Mouse (Mus musculus) MEL (cell line): Measurements from ENCODE around the gene Ripk3. TPM values are rescaled to one million over a fixed set of nuclear protein-coding genes. Genes with fewer than 3 reads are reported as not detected.

Experiments
- DNase-seq: peaks from one replicate; pipeline ENCODE4 v3.0.0; 2011; ENCODE audit warnings: low read depth, low spot score
- H3K27ac ChIP-seq: 2 replicates; pipeline ENCODE4 v1.5.1; 2012; ENCODE audit warnings: low read depth, mild to moderate bottlenecking, control low read depth, low read length, moderate library complexity; ENCODE audit not compliant: control insufficient read depth
- H3K27me3 ChIP-seq, 2 experiments: fragments of 150-350 bp in 1 of 2; sonication (generic) in 1 of 2; 2 replicates each; pipeline ENCODE4 v1.6.1; 2012; ENCODE audit warnings: low read length in 2 of 2, mild to moderate bottlenecking in 2 of 2, improper control_type of control experiment in 1 of 2, moderate library complexity in 1 of 2; ENCODE audit not compliant: insufficient read depth in 2 of 2, control insufficient read depth in 1 of 2
- H3K36me3 ChIP-seq, 2 experiments: 2 replicates each; pipeline ENCODE4 v1.6.1; 2012 to 2014; ENCODE audit warnings: low read length in 2 of 2, improper control_type of control experiment in 1 of 2, inconsistent platforms in 1 of 2, mild to moderate bottlenecking in 1 of 2; ENCODE audit not compliant: insufficient read depth in 2 of 2, control insufficient read depth in 1 of 2
- H3K4me1 ChIP-seq, 2 experiments: fragments of 150-350 bp in 1 of 2; sonication (generic) in 1 of 2; 2 replicates each; pipeline ENCODE4 v1.6.1; 2012; ENCODE audit warnings: low read length in 2 of 2, improper control_type of control experiment in 1 of 2, mild to moderate bottlenecking in 1 of 2; ENCODE audit not compliant: insufficient read depth in 2 of 2, control insufficient read depth in 1 of 2
- H3K4me3 ChIP-seq, 2 experiments: fragments of 150-350 bp in 1 of 2; sonication (generic) in 1 of 2; 2 replicates each; pipeline ENCODE4 v1.5.1; 2012; ENCODE audit warnings: low read depth in 2 of 2, low read length in 2 of 2, mild to moderate bottlenecking in 2 of 2, moderate library complexity in 2 of 2, control low read depth in 1 of 2, improper control_type of control experiment in 1 of 2; ENCODE audit not compliant: control insufficient read depth in 1 of 2, insufficient read depth in 1 of 2
- H3K79me2 ChIP-seq: 2 replicates; pipeline ENCODE4 v1.6.1; 2012; ENCODE audit warnings: mild to moderate bottlenecking, low read length, moderate library complexity; ENCODE audit not compliant: control insufficient read depth, poor library complexity, insufficient read depth
- H3K9ac ChIP-seq: 2 replicates; pipeline ENCODE4 v1.6.1; 2012; ENCODE audit warnings: low read depth, mild to moderate bottlenecking, control low read depth, low read length, moderate library complexity; ENCODE audit not compliant: control insufficient read depth, poor library complexity, severe bottlenecking
- H3K9me3 ChIP-seq: fragments of 150-350 bp; sonication (generic); replicated peaks from 2 replicates; pipeline ENCODE4 v1.6.1; 2012; ENCODE audit warnings: mild to moderate bottlenecking, low read length, improper control_type of control experiment, moderate library complexity; ENCODE audit not compliant: insufficient read depth
- BHLHE40 ChIP-seq: IDR thresholded peaks from 2 replicates; pipeline ENCODE4 v1.6.1; 2012; ENCODE audit warnings: low read depth, mild to moderate bottlenecking, inconsistent platforms, low read length, improper control_type of control experiment, borderline replicate concordance
- CHD1 ChIP-seq: IDR thresholded peaks from 2 replicates; pipeline ENCODE4 v1.6.1; 2012; ENCODE audit warnings: low read depth, mild to moderate bottlenecking, inconsistent platforms, low read length, improper control_type of control experiment
- CHD2 ChIP-seq: IDR thresholded peaks from 2 replicates; pipeline ENCODE4 v1.6.1; 2011; ENCODE audit warnings: low read length, improper control_type of control experiment
- ELF1 ChIP-seq: IDR thresholded peaks from 2 replicates; pipeline ENCODE4 v1.6.1; 2014; ENCODE audit warnings: low read depth, mild to moderate bottlenecking, inconsistent platforms, low read length, improper control_type of control experiment, moderate library complexity
- EP300 ChIP-seq, 2 experiments: IDR thresholded peaks; 2 replicates each; pipeline ENCODE4 v1.6.1; 2011; ENCODE audit warnings: improper control_type of control experiment in 2 of 2, low read length in 2 of 2, low read depth in 1 of 2, mild to moderate bottlenecking in 1 of 2
- ETS1 ChIP-seq: IDR thresholded peaks from 2 replicates; pipeline ENCODE4 v1.6.1; 2012; ENCODE audit warnings: low read depth, mild to moderate bottlenecking, inconsistent platforms, low read length, improper control_type of control experiment, moderate library complexity
- GATA1 ChIP-seq: IDR thresholded peaks from 2 replicates; pipeline ENCODE4 v1.6.1; 2011; ENCODE audit warnings: low read depth, low read length, improper control_type of control experiment
- JUND ChIP-seq: IDR thresholded peaks from 2 replicates; pipeline ENCODE4 v1.6.1; 2011; ENCODE audit warnings: low read depth, mild to moderate bottlenecking, improper control_type of control experiment, low read length
- MAFK ChIP-seq: IDR thresholded peaks from 2 replicates; pipeline ENCODE4 v1.6.1; 2011; ENCODE audit warnings: low read depth, mild to moderate bottlenecking, low read length, improper control_type of control experiment, borderline replicate concordance
- MEF2A ChIP-seq: IDR thresholded peaks from 2 replicates; pipeline ENCODE4 v1.6.1; 2014; ENCODE audit warnings: low read depth, mild to moderate bottlenecking, inconsistent platforms, low read length, improper control_type of control experiment; ENCODE audit not compliant: poor library complexity, insufficient replicate concordance, severe bottlenecking; ENCODE audit errors: extremely low read depth
- MXI1 ChIP-seq: IDR thresholded peaks from 2 replicates; pipeline ENCODE4 v1.6.1; 2011; ENCODE audit warnings: mild to moderate bottlenecking, low read depth, low read length, improper control_type of control experiment
- MYB ChIP-seq: IDR thresholded peaks from 2 replicates; pipeline ENCODE4 v1.6.1; 2011; ENCODE audit warnings: mild to moderate bottlenecking, low read depth, low read length, improper control_type of control experiment
- MYC ChIP-seq: IDR thresholded peaks from 2 replicates; pipeline ENCODE4 v1.6.1; 2011; ENCODE audit warnings: low read depth, mild to moderate bottlenecking, low read length, improper control_type of control experiment, moderate library complexity
- NELFE ChIP-seq: IDR thresholded peaks from 2 replicates; pipeline ENCODE4 v1.6.1; 2011; ENCODE audit warnings: low read depth, low read length, improper control_type of control experiment
- NRF1 ChIP-seq: IDR thresholded peaks from 2 replicates; pipeline ENCODE4 v1.6.1; 2014; ENCODE audit warnings: low read depth, mild to moderate bottlenecking, inconsistent platforms, low read length, improper control_type of control experiment, moderate library complexity; ENCODE audit not compliant: poor library complexity, insufficient read depth, severe bottlenecking
- POLR2A ChIP-seq, 2 experiments: IDR thresholded peaks; 2 replicates each; pipeline ENCODE4 v1.6.1; 2011 to 2012; ENCODE audit warnings: low read length in 2 of 2, mild to moderate bottlenecking in 2 of 2, control low read depth in 1 of 2, improper control_type of control experiment in 1 of 2, low read depth in 1 of 2, moderate library complexity in 1 of 2; ENCODE audit not compliant: control insufficient read depth in 1 of 2, insufficient read depth in 1 of 2, poor library complexity in 1 of 2
- RCOR1 ChIP-seq: IDR thresholded peaks from 2 replicates; pipeline ENCODE4 v1.6.1; 2012; ENCODE audit warnings: low read depth, mild to moderate bottlenecking, inconsistent platforms, low read length, improper control_type of control experiment
- SIN3A ChIP-seq: IDR thresholded peaks from 2 replicates; pipeline ENCODE4 v1.6.1; 2012; ENCODE audit warnings: low read length, improper control_type of control experiment, inconsistent platforms
- TAL1 ChIP-seq: IDR thresholded peaks from 2 replicates; pipeline ENCODE4 v1.6.1; 2012; ENCODE audit warnings: mild to moderate bottlenecking, inconsistent platforms, low read length, moderate library complexity, mixed read lengths
- TCF12 ChIP-seq: IDR thresholded peaks from 2 replicates; pipeline ENCODE4 v1.6.1; 2014; ENCODE audit warnings: low read depth, mild to moderate bottlenecking, inconsistent platforms, low read length, improper control_type of control experiment, moderate library complexity
- UBTF ChIP-seq: IDR thresholded peaks from 2 replicates; pipeline ENCODE4 v1.6.1; 2012; ENCODE audit warnings: low read depth, mild to moderate bottlenecking, inconsistent platforms, low read length, improper control_type of control experiment, moderate library complexity, borderline replicate concordance; ENCODE audit not compliant: insufficient read depth
- USF1 ChIP-seq: IDR thresholded peaks from 2 replicates; pipeline ENCODE4 v1.6.1; 2014; ENCODE audit warnings: low read depth, mild to moderate bottlenecking, inconsistent platforms, low read length, improper control_type of control experiment, moderate library complexity
- ZC3H11A ChIP-seq: IDR thresholded peaks from 2 replicates; pipeline ENCODE4 v1.6.1; 2012; ENCODE audit warnings: low read depth, mild to moderate bottlenecking, inconsistent platforms, low read length, improper control_type of control experiment
- ZKSCAN1 ChIP-seq: IDR thresholded peaks from 2 replicates; pipeline ENCODE4 v1.6.1; 2012; ENCODE audit warnings: low read depth, mild to moderate bottlenecking, inconsistent platforms, low read length, improper control_type of control experiment, moderate library complexity
- ZNF384 ChIP-seq: IDR thresholded peaks from 2 replicates; pipeline ENCODE4 v1.6.1; 2012; ENCODE audit warnings: low read depth, mild to moderate bottlenecking, inconsistent platforms, low read length, improper control_type of control experiment
- polyA plus RNA-seq, 2 experiments: library from polyadenylated mRNA; stranded (reverse) in 1 of 2; unstranded in 1 of 2; fragments of >175 nt in 1 of 2; fragments of >200 nt in 1 of 2; gene quantifications; 2 replicates each; pipeline versions ENCODE4 v1.2.1 to v1.2.4; 2012; ENCODE audit warnings: low replicate concordance in 2 of 2, low read depth in 1 of 2; ENCODE audit not compliant: insufficient read length in 2 of 2, insufficient read depth in 1 of 2, missing spikeins in 1 of 2
- total RNA-seq: library from RNA; depleted of rRNA; stranded (reverse); fragments of 300-350 nt; gene quantifications from 2 replicates; pipeline ENCODE4 v1.2.3, GENCODE M21; 2012

Ripk3 gene
- total and polyA plus RNA-seq, 3 experiments = 67.1 to 124 (median 123) TPM

GRCm38 (mm10) chr14:55814885-55815284, 26.2 kb upstream of the Ripk3 start:
- Histone ChIP-seq H3K79me2 (no peaks in the 10 kb centered on the region), H3K36me3 (no peaks in the 10 kb centered on the region), H3K9me3 (no peaks in the 10 kb centered on the region), H3K27ac (no peak overlapping the region), H3K4me1 (no peaks in the 10 kb centered on the region)
- DNase-seq = no peak
- TF ChIP-seq SIN3A = no peak
- TF ChIP-seq ETS1 = no peak
- TF ChIP-seq TAL1 = no peak
- TF ChIP-seq USF1 = no peak
- TF ChIP-seq, all 39 proteins: peak for 0
- Histone ChIP-seq H3K27me3 (peaks cover 0 to 2% of the 10 kb centered on the region in 2 experiments; a peak in 3 of 4 replicates), H3K9ac (no peak overlapping the region), H3K4me3 (no peak overlapping the region)

- Histone ChIP-seq H3K27ac (peak overlapping the region; percentile 52), H3K9ac (peak overlapping the region; percentile 27), H3K4me3 (0 out of 4 replicates have a peak overlapping the region, but pooled peaks have one; percentile 0 to 1), H3K4me1 (peaks cover 0 to 10% of the 10 kb centered on the region in 2 experiments), H3K27me3 (no peaks in the 10 kb centered on the region), H3K36me3 (peaks cover 0 to 12% of the 10 kb centered on the region in 2 experiments; a peak in 2 of 4 replicates), H3K9me3 (no peaks in the 10 kb centered on the region), H3K79me2 (no peaks in the 10 kb centered on the region)
- no peak for TF ChIP-seq UBTF
- 0 out of 2 replicates have a peak, but pooled peaks have one; percentile 31 for TF ChIP-seq BHLHE40
- TF ChIP-seq ZC3H11A = peak; percentile 33
- TF ChIP-seq MAFK = no peak
- peak; percentile 72 for TF ChIP-seq GATA1
- TF ChIP-seq MYB = no peak
- TF ChIP-seq MXI1 = no peak
- TF ChIP-seq CHD1 = no peak
- TF ChIP-seq ZNF384 = no peak
- TF ChIP-seq NELFE = no peak
- no peak for TF ChIP-seq POLR2A (IDR thresholded peaks at IDR 0.05; ENCODE audit: control insufficient read depth in 1 of 2, insufficient read depth in 1 of 2, low read depth in 1 of 2, low read length in 2 of 2, poor library complexity in 1 of 2)
- 0 out of 2 replicates have a peak, but pooled peaks have one; percentile 32 for TF ChIP-seq MYC
- TF ChIP-seq CHD2 = no peak
- TF ChIP-seq JUND = peak; percentile 87
- TF ChIP-seq RCOR1 = peak; percentile 89
- peak; percentile 30; the same call in 1 of the 2 replicates for TF ChIP-seq ELF1
- peak; percentile 81 for TF ChIP-seq ETS1
- no peak for TF ChIP-seq NRF1
- peak; percentile 71 to 77; a peak in 3 of 4 replicates for TF ChIP-seq EP300 (IDR thresholded peaks at IDR 0.05; ENCODE audit: low read depth in 1 of 2, low read length in 2 of 2)
- TF ChIP-seq TCF12 = peak; percentile 47; the same call in 1 of the 2 replicates
- no peak for TF ChIP-seq ZKSCAN1
- TF ChIP-seq TAL1 = no peak; the same call in 1 of the 2 replicates
- no peak for TF ChIP-seq MEF2A
- DNase-seq = peak; percentile 81
These were observed 6.9 kb upstream of the Ripk3 start for GRCm38 (mm10) chr14:55795380-55796163.
